Mouse (Mus musculus) neural tube, embryonic 12.5 days (tissue): ENCODE measurements at regions not wholly inside any gene's neighbourhood (a gene's known extent, or its start where the extent isn't known, plus 50 kb on each side); places are given as distances from the start of the nearest gene placed in this dataset.

Experiments
- ATAC-seq: fragments of 200-750 bp; cut with Nextera tagmentation; 2 replicates; pipeline ENCODE4 v1.8.0; 2017; ENCODE audit warnings: low read depth, mild to moderate bottlenecking, moderate TSS enrichment, moderate library complexity; ENCODE audit not compliant: low FRiP score
- H3K27ac ChIP-seq: fragments of 300-500 bp; sonication (generic); 2 replicates; pipeline ENCODE4 v1.5.1; 2016
- H3K27me3 ChIP-seq: fragments of 300-500 bp; sonication (generic); replicated peaks from 2 replicates; pipeline ENCODE4 v1.6.1; 2016; ENCODE audit warnings: mild to moderate bottlenecking
- H3K36me3 ChIP-seq: fragments of 300-500 bp; sonication (generic); 2 replicates; pipeline ENCODE4 v1.6.1; 2016; ENCODE audit warnings: mild to moderate bottlenecking
- H3K4me1 ChIP-seq: fragments of 300-500 bp; sonication (generic); 2 replicates; pipeline ENCODE4 v1.6.1; 2016
- H3K4me2 ChIP-seq: fragments of 300-500 bp; sonication (generic); replicated peaks from 2 replicates; pipeline ENCODE4 v1.6.1; 2016; ENCODE audit warnings: mild to moderate bottlenecking
- H3K4me3 ChIP-seq: fragments of 300-500 bp; sonication (generic); 2 replicates; pipeline ENCODE4 v1.5.1; 2016
- H3K9ac ChIP-seq: fragments of 300-500 bp; sonication (generic); 2 replicates; pipeline ENCODE4 v1.6.1; 2016; ENCODE audit warnings: mild to moderate bottlenecking
- H3K9me3 ChIP-seq: fragments of 300-500 bp; sonication (generic); 2 replicates; pipeline ENCODE4 v1.6.1; 2016; ENCODE audit warnings: mild to moderate bottlenecking
- whole genome bisulfite sequencing: fragments of 180-500 bp; shearing (Covaris S2); methylation state at CpG from one replicate; pipeline ENCODE4 v1.1.7; 2016; 5-methylcytosine and 5-hydroxymethylcytosine counted together

DNA sequence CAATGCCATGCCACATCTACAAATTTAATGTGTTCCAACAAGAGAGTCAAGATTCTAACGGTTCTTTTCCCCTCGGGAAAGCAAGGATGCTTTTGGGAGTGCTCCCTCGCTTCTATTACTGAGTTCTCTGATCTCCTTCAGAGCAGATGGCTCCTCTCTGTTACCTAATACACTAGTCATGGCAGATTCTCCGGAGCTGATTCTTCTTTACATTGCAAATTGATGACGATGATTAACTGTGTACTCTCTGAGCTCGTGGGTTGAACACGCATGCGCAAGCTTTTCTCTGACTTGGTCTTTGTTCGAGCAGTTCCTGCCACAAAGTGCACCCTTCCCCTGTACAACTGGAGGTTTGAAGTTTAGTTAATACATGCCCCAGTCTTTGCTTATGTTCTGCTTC lies 471.5 kb upstream of the Tenm4 start:
- WGBS = 67% methylated on average over 9 of the region's 9 CpGs
- Histone ChIP-seq H3K4me2 (no peak overlapping the region), H3K4me1 (no peaks in the 10 kb centered on the region), H3K9ac (no peak overlapping the region), H3K27ac (no peak overlapping the region), H3K36me3 (no peaks in the 10 kb centered on the region), H3K27me3 (no peaks in the 10 kb centered on the region), H3K4me3 (no peak overlapping the region), H3K9me3 (no peaks in the 10 kb centered on the region)
- no peak for ATAC-seq

DNA sequence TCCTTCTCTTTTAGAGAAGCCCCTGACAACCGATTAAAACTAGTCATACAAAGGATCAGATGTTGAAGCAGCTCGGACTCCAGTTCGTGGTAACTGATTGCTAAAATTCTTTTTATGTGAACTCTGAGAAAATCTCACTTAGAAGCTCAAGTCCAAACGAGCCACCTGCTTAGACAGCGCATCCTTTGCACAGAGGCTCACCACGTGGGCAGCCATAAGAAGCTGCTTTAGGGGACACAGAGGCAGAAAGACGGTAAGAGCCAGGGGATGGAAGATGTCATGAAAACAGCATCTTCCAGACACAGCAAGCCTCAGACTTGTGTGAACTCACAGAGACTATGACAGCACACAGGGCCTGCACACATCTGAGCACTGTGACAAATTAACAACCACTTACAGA lies 461.0 kb upstream of the Tenm4 start:
- no peak overlapping the region for H3K9ac ChIP-seq
- ATAC-seq = no peak
- H3K9me3 ChIP-seq = no peaks in the 10 kb centered on the region
- H3K4me3 ChIP-seq = no peak overlapping the region
- no peak overlapping the region for H3K27ac ChIP-seq
- no peaks in the 10 kb centered on the region for H3K36me3 ChIP-seq
- H3K4me1 ChIP-seq = no peaks in the 10 kb centered on the region
- H3K27me3 ChIP-seq = no peaks in the 10 kb centered on the region
- WGBS = 81% methylated on average over 7 of the region's 7 CpGs
- H3K4me2 ChIP-seq = no peak overlapping the region

DNA sequence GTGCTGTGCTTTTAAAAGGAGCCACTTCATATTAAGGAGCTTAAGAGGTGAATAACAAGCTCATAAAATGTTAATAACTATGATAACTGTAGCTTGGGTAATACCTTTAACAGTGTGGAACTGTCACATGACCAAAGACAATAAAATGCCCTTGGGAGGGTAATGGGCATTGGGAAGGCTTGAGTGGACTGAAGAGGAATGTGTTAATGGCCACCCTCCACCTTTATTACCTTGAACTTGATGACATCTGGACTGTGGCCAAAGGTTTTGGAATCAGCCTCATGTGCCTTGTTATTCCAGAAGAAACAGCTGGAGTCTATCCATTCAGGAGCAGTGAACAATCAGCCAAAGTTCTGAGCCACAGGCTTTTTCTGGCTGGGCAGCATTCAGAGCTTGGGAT lies 451.0 kb upstream of the Tenm4 start:
- Histone ChIP-seq H3K9ac (no peak overlapping the region), H3K4me3 (no peak overlapping the region), H3K27me3 (no peaks in the 10 kb centered on the region), H3K36me3 (no peaks in the 10 kb centered on the region), H3K27ac (no peak overlapping the region), H3K4me2 (no peak overlapping the region), H3K9me3 (no peaks in the 10 kb centered on the region), H3K4me1 (no peaks in the 10 kb centered on the region)
- ATAC-seq = no peak

DNA sequence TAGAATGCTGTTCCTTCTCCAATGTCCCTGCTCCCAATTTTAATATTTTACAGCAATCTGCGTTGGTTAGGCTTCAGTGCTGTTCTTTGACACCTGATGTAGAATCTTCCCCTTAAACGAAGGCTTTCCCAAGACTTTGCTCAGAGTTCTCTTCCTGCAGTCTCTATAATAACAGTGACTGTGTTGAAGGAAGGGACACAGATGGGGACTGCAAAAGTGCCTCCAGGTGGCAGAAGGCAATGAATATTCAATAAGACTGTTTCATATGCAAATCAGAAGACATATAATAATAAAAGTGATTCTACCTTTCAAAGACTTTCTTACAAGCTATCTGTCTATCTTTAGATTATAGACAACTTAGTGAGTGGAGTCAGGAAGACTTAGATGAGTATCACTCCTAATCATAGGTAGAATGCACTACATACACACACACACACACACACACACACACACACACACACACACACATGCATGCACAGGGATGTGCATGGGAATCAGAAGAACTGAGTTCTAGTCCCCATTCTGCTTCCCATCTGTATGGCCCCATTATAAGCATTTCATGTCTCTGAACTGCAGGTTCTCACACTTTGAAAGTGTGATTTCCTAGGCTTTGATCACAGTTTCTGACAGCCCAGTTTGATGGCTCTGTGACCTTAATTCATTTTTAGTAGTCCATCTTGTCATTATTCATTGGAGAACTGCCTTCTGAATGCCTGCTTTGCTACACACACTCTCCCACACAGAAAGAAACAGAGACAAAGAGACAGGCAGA lies 445.1 kb upstream of the Tenm4 start:
- Histone ChIP-seq H3K4me3 (no peak overlapping the region), H3K4me2 (no peak overlapping the region), H3K9me3 (no peaks in the 10 kb centered on the region), H3K4me1 (no peaks in the 10 kb centered on the region), H3K9ac (no peak overlapping the region), H3K27ac (no peak overlapping the region), H3K36me3 (no peaks in the 10 kb centered on the region), H3K27me3 (no peaks in the 10 kb centered on the region)
- 72% methylated on average over 2 of the region's 2 CpGs for WGBS
- no peak for ATAC-seq

DNA sequence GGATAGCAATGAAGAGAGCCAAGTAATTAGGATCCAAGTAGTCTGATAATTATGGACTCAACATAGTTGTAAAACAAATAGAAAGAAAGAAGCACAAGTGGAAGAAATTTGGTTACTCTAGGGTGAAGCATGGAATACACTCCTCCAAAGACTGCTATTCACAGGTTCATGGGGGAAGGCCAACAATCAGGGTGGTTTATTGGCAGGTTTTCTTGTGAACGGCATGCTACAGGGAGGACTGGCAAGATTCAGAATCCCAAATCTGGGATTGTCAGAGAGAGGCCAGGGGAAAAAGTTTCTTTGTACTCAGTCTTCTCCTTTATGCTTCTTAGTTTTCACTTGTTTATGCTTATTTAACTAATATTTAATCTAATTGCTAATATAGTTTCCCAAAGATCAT lies 437.2 kb upstream of the Tenm4 start:
- no peak overlapping the region for H3K4me3 ChIP-seq
- H3K36me3 ChIP-seq = no peaks in the 10 kb centered on the region
- no peak for ATAC-seq
- WGBS = 79% methylated on average over 1 of the region's 1 CpGs
- H3K4me1 ChIP-seq = no peaks in the 10 kb centered on the region
- no peak overlapping the region for H3K9ac ChIP-seq
- H3K27ac ChIP-seq = no peak overlapping the region
- no peak overlapping the region for H3K4me2 ChIP-seq
- H3K27me3 ChIP-seq = no peaks in the 10 kb centered on the region
- H3K9me3 ChIP-seq = no peaks in the 10 kb centered on the region

DNA sequence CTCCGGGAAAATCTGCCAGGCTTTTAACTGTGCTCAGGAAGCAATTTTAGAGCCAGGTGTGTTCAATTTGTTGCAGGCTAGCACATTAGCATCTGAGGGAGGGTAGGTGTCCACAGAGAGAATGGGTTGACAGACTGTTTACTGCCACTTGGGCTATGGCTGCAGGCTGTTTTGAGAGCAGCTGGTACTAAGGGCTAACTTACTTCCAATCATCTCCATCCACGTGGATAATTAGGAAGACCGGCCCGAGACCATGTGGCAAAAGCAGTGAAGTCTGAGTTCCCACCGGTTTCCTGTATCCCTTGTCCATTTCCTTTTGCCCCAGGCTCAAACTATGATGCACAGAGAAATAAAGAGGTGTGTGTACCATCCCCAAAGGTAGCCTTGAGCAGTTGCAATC lies 436.5 kb upstream of the Tenm4 start:
- Histone ChIP-seq H3K4me1 (no peaks in the 10 kb centered on the region), H3K27me3 (no peaks in the 10 kb centered on the region), H3K9me3 (no peaks in the 10 kb centered on the region), H3K27ac (no peak overlapping the region), H3K4me3 (no peak overlapping the region), H3K9ac (no peak overlapping the region), H3K4me2 (no peak overlapping the region), H3K36me3 (no peaks in the 10 kb centered on the region)
- no peak for ATAC-seq
- 55% methylated on average over 5 of the region's 5 CpGs for WGBS

DNA sequence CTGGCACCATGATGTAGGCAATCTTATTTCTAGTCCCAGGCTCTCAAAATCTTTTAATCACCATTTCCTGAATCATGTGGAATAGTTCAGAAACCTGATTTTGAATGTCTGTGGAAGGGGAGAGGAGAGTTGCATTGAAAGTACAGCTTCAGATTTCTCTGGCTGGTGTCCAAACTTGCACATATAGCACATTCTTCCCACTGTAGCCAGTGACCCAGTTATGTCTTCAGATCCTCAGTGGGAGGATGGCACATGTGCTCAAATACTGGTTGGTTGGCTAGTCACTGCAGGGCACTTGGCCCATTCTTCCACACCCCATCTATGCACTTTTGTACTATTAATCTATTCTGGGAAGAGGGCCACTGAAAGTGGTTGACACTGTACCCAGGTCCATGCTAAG lies 434.3 kb upstream of the Tenm4 start:
- no peak overlapping the region for H3K4me3 ChIP-seq
- H3K27me3 ChIP-seq = no peaks in the 10 kb centered on the region
- H3K9me3 ChIP-seq = no peaks in the 10 kb centered on the region
- no peak overlapping the region for H3K4me2 ChIP-seq
- H3K4me1 ChIP-seq = no peaks in the 10 kb centered on the region
- H3K27ac ChIP-seq = no peak overlapping the region
- ATAC-seq = no peak
- H3K9ac ChIP-seq = no peak overlapping the region
- H3K36me3 ChIP-seq = no peaks in the 10 kb centered on the region

DNA sequence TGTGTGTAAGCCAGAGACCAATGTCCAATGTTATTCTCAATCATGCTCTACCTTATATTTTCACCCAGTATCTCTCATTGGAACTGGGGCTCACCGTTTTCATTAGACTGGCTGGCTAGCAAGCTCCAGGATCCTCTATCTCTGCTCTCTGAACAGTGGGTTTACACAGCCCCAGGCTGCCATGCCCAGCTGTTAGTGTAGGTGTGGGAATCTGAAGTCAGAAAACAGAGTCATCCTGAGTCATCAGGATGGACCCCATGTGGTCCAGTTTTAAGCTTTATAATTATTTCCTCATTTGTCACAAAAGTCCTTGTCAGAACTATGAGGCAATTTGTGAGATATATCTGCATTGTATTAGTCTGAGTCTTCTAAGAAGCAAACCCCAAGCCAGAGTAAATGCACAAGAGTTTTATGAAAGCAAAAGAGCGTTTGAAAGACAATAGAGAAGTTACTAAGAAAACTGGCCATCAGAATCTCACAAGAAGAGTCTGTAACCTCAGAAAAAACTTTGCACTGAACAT lies 432.3 kb upstream of the Tenm4 start:
- Histone ChIP-seq H3K9me3 (no peaks in the 10 kb centered on the region), H3K4me2 (no peak overlapping the region), H3K36me3 (no peaks in the 10 kb centered on the region), H3K4me1 (no peaks in the 10 kb centered on the region), H3K9ac (no peak overlapping the region), H3K27me3 (no peaks in the 10 kb centered on the region), H3K4me3 (no peak overlapping the region), H3K27ac (no peak overlapping the region)
- ATAC-seq = no peak
- WGBS = 85% methylated on average over 2 of the region's 2 CpGs

DNA sequence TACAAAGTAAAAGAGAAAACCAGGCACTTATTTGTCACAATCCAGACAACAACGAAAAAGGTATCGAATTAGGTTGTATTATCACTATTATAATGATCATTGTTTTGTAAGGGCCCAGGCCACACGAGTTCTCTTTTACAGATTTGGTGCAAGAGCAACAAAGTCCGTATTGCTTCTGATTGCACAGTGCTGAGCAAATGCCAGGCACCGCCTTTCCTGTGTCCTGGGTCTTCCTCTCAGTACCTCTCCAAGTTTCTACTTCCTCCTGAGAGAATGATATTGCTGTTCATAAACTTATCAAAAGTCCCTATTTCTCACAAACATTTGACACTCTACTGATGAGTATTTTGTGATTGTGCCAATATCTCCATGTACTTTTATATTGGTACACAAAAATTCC lies 431.3 kb upstream of the Tenm4 start:
- no peaks in the 10 kb centered on the region for H3K4me1 ChIP-seq
- no peak overlapping the region for H3K27ac ChIP-seq
- no peak for ATAC-seq
- H3K4me2 ChIP-seq = no peak overlapping the region
- no peaks in the 10 kb centered on the region for H3K27me3 ChIP-seq
- H3K36me3 ChIP-seq = no peaks in the 10 kb centered on the region
- H3K9ac ChIP-seq = no peak overlapping the region
- no peaks in the 10 kb centered on the region for H3K9me3 ChIP-seq
- no peak overlapping the region for H3K4me3 ChIP-seq
- 91% methylated on average over 5 of the region's 5 CpGs for WGBS

DNA sequence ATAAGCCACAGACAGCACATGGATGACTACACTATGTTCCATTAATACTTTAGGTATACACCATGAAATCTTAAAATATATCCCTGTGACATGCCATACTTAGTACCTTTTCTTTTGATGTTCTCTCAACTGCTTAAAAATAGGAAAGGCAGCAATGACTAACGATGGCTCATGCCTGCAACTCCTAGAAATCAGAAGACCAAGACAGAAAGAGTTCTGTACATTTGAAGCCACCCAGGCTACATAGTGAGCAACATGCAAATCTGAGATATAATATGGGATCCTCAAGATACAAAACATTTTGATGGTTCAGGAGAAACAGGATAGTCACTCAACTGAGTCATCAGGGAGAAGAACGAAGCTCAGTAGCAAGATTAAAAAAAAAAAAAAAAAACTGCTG lies 412.7 kb upstream of the Tenm4 start:
- H3K27ac ChIP-seq = no peak overlapping the region
- no peaks in the 10 kb centered on the region for H3K36me3 ChIP-seq
- no peaks in the 10 kb centered on the region for H3K4me1 ChIP-seq
- no peaks in the 10 kb centered on the region for H3K27me3 ChIP-seq
- 81% methylated on average over 2 of the region's 2 CpGs for WGBS
- H3K9me3 ChIP-seq = no peaks in the 10 kb centered on the region
- ATAC-seq = no peak
- H3K4me2 ChIP-seq = no peak overlapping the region
- no peak overlapping the region for H3K4me3 ChIP-seq
- no peak overlapping the region for H3K9ac ChIP-seq

DNA sequence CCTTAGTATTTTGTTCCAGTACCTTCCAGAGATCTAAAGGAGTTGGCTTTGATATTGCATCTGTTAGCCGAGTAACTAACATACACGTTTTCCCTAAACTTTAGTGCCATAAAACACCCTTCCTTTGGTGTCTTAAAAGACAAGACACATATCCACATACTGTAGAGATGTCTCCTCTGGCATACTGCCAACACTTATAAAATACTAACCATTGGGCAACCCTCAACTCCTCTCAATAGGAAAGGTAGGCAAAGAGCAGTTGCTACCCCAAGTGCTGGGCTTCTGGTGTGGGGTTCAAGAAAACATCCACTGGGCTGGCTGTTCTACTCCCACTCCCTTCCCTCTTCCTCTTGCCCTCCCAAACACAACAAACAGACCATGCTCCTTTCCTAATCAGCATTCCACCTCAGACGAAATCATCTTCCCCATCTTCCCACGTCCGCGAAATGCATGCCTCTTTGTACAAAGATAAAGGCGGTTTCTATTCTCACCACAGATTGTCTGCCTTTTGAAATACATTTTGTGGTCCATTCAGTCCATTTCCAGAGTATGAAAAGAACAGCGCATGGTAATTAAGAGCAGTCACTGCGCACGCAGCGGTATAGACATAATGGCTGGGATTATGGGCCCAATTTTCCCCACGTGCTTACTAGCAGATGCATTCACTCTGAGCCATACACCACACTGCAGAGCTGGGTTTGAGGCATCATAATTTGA lies 409.9 kb upstream of the Tenm4 start:
- no peak; the same call in 1 of the 2 replicates for ATAC-seq
- no peaks in the 10 kb centered on the region for H3K27me3 ChIP-seq

DNA sequence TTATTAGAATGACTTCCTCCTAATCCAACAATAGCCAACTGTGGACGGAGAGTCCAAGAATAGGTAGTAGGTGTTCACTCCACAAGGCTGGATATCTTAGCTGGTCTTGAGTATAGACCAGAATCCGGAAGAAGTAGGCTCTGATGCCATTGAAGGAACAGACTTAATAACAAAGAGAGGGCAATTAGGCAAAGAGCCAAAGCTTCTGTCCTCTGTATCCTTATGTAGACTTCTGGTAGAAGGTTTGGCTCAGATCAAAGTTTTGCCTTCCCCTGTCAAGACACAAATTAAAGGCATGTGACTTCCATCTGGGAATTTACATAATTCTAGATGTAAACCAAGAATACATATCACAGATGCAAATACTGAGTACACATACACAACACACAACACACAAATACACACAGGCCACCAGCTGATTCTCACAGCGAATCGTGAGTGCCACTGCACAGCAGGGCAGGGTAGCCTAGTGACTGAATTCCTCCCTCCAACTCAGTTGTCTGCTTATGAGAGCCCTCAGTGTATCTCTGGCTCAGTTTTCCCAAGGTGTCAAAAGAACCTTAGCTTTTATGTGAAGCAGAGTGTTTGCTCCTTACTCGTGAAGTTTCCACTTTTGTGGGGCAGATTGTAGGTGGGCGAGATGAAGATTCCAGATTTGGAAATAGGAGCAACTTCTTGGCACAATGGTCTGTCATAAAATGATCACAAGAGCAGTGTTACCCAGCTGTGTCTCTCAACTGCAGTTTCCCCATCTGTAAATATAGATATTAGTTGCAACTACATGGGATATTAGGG lies 404.5 kb upstream of the Tenm4 start:
- Histone ChIP-seq H3K4me1 (no peaks in the 10 kb centered on the region), H3K9ac (no peak overlapping the region), H3K4me2 (no peak overlapping the region), H3K36me3 (no peaks in the 10 kb centered on the region), H3K27ac (no peak overlapping the region), H3K9me3 (no peaks in the 10 kb centered on the region), H3K4me3 (no peak overlapping the region), H3K27me3 (no peaks in the 10 kb centered on the region)
- ATAC-seq = no peak
- WGBS = 91% methylated on average over 6 of the region's 6 CpGs

More for the DNA sequence above, 409.9 kb upstream of the Tenm4 start:
- no peak overlapping the region for H3K27ac ChIP-seq
- H3K4me1 ChIP-seq = no peaks in the 10 kb centered on the region
- H3K9ac ChIP-seq = no peak overlapping the region
- no peak overlapping the region for H3K4me2 ChIP-seq
- no peaks in the 10 kb centered on the region for H3K9me3 ChIP-seq
- WGBS = 47% methylated on average over 12 of the region's 12 CpGs
- H3K36me3 ChIP-seq = no peaks in the 10 kb centered on the region
- no peak overlapping the region for H3K4me3 ChIP-seq
